ENCODE assay signal across 33 mouse cellular contexts in genomic region chr8:49699058-49699457, GRCm38 (mm10).
"Had no signal": no experiment of that assay in that cellular context is flagged by ENCODE, and none has a peak within 500 bp of the region (broad histone marks: within the 10 kb centered on the region; RNA-seq: fewer than 3 reads in every experiment).

No protein-coding gene starts in this region.

- DNase-seq: heart, postnatal 10 days; heart, postnatal 14 days; heart, postnatal 36 days; heart, postnatal 4 days; kidney, adult 11 months; kidney, adult 18-20 months; kidney, adult 2 months; kidney, adult 8-10 months; kidney, adult 9 months; kidney, postnatal 10 days; kidney, postnatal 14 days; kidney, postnatal 25 days; kidney, postnatal 36 days; kidney, postnatal 4 days; layer of hippocampus, adult 9-11 months; layer of hippocampus, postnatal 36 days had no signal

- H3K27ac ChIP-seq: heart, embryonic 13.5 days; heart, embryonic 15.5 days; hindbrain, embryonic 10.5 days; hindbrain, embryonic 12.5 days; hindbrain, embryonic 13.5 days; hindbrain, embryonic 15.5 days; hindbrain, postnatal 0 days; intestine, embryonic 15.5 days; kidney, embryonic 15.5 days; kidney, postnatal 0 days; layer of hippocampus, adult 2 months; left cerebral cortex, adult 2 months had no signal

- ATAC-seq: hindbrain, embryonic 16.5 days; hindbrain, postnatal 0 days; inflammation-experienced regulatory T-cells, adult 6 months; intestine, embryonic 15.5 days; intestine, embryonic 16.5 days; intestine, postnatal 0 days had no signal

- H3K9me3 ChIP-seq: heart, embryonic 12.5 days; heart, embryonic 13.5 days; heart, embryonic 15.5 days; hindbrain, embryonic 10.5 days; hindbrain, embryonic 12.5 days; hindbrain, embryonic 13.5 days; hindbrain, embryonic 15.5 days; intestine, embryonic 15.5 days; kidney, embryonic 15.5 days had no signal

- H3K9ac ChIP-seq: heart, embryonic 12.5 days; heart, embryonic 13.5 days; heart, embryonic 15.5 days; hindbrain, embryonic 12.5 days; hindbrain, embryonic 13.5 days; hindbrain, embryonic 15.5 days; intestine, embryonic 15.5 days; kidney, embryonic 15.5 days had no signal

- H3K36me3 ChIP-seq: heart, embryonic 12.5 days; heart, embryonic 13.5 days; heart, embryonic 15.5 days; hindbrain, embryonic 10.5 days; hindbrain, embryonic 12.5 days; hindbrain, embryonic 13.5 days; hindbrain, embryonic 15.5 days; intestine, embryonic 15.5 days; kidney, embryonic 15.5 days had no signal

- H3K4me2 ChIP-seq: heart, embryonic 12.5 days; heart, embryonic 13.5 days; heart, embryonic 15.5 days; hindbrain, embryonic 12.5 days; hindbrain, embryonic 13.5 days; hindbrain, embryonic 15.5 days; intestine, embryonic 15.5 days; kidney, embryonic 15.5 days had no signal

- H3K4me3 ChIP-seq: heart, embryonic 12.5 days; heart, embryonic 13.5 days; heart, embryonic 15.5 days; hindbrain, embryonic 10.5 days; hindbrain, embryonic 12.5 days; hindbrain, embryonic 13.5 days; hindbrain, embryonic 15.5 days; intestine, embryonic 15.5 days; kidney, embryonic 15.5 days; layer of hippocampus, adult 2 months; left cerebral cortex, adult 2 months had no signal

- H3K4me1 ChIP-seq: heart, embryonic 12.5 days; heart, embryonic 13.5 days; heart, embryonic 15.5 days; hindbrain, embryonic 10.5 days; hindbrain, embryonic 12.5 days; hindbrain, embryonic 13.5 days; hindbrain, embryonic 15.5 days; intestine, embryonic 15.5 days; kidney, embryonic 15.5 days had no signal

- H3K27me3 ChIP-seq: heart, embryonic 12.5 days; heart, embryonic 13.5 days; heart, embryonic 15.5 days; hindbrain, embryonic 12.5 days; hindbrain, embryonic 13.5 days; hindbrain, embryonic 15.5 days; intestine, embryonic 15.5 days; kidney, embryonic 15.5 days had no signal
